Mouse (Mus musculus) layer of hippocampus, postnatal 14 days (tissue): Measurements from ENCODE around the gene Itgb7. TPM values are rescaled to one million over a fixed set of nuclear protein-coding genes. Genes with fewer than 3 reads are reported as not detected.

Experiments
- DNase-seq, 2 experiments: peaks; one replicate each; pipeline ENCODE4 v3.0.0; 2021 to 2022; ENCODE audit warnings: low spot score in 2 of 2, mixed read lengths in 1 of 2
- long read RNA-seq, 2 experiments: library from polyadenylated mRNA; stranded (forward); transcript quantifications; one replicate each; pipeline ENCODE4 v2.0.0; 2021
- total RNA-seq, 2 experiments: library from RNA; stranded (reverse); gene quantifications; 2 replicates each; pipeline ENCODE4 v1.2.3; 2021

Gene Itgb7
- total RNA-seq, result 1 to 10 TPM; 2.1 to 4.2 TPM
- long read RNA-seq, experiment 1, partial matches to known transcripts, result 1 of 3 reads
- long read RNA-seq, experiment 1, other reads (novel, unspliced or antisense), result 2 of 3 reads
- long read RNA-seq, experiment 2, partial matches to known transcripts, result 5 of 5 reads
- long read RNA-seq, experiment 2, other reads (novel, unspliced or antisense), result 0 of 5 reads

GRCm38 (mm10) chr15:102231748-102232147, at the start of gene Itgb7:
Gene Itgb7 (minus strand): TSS chr15:102231944.
- DNase-seq, result no peak

DNA sequence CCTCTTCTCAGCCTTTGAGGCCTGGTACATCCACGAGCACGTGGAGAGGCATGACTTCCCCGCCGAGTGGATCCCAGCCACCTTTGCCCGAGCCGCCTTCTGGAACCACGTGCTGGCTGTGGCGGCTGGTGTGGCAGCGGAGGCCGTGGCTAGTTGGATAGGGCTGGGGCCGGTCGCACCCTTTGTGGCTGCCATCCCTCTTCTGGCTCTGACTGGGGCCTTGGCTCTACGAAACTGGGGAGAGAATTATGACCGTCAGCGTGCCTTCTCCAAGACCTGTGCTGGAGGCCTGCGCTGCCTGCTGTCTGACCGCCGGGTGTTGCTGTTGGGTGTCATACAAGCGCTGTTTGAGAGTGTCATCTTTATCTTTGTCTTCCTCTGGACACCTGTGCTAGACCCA, 48.9 kb upstream of the Itgb7 start:
- no peak for DNase-seq

DNA sequence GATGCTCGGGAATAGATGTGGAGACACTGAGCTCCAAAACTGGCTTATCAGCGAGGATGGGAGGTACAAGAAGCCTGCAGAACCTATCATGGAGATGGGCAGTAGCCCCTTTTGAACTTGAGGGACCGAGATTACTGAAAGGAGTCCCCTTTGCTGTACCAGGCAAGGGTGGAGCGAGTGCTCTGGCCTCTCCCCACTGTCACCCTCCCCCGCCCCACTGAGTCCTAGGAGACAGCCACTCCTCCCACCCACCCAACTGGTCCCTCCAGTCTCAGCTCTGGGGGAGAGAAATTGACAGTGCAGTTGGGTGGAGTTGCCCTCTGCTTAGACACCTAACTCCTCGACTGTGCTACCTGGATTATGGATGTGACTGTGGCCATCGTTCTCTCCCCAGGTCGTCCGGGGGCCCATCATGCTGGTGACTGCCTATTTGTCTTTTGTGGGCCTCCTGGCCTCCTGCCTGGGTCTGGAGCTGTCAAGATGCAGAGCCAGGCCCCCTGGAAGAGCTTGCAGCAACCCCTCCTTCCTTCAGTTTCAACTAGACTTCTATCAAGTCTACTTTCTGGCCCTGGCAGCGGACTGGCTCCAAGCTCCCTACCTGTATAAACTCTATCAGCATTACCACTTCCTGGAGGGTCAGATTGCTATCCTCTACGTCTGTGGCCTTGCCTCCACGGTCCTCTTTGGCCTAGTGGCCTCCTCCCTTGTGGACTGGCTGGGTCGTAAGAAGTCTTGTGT, 48.2 kb upstream of the Itgb7 start:
- no peak for DNase-seq

DNA sequence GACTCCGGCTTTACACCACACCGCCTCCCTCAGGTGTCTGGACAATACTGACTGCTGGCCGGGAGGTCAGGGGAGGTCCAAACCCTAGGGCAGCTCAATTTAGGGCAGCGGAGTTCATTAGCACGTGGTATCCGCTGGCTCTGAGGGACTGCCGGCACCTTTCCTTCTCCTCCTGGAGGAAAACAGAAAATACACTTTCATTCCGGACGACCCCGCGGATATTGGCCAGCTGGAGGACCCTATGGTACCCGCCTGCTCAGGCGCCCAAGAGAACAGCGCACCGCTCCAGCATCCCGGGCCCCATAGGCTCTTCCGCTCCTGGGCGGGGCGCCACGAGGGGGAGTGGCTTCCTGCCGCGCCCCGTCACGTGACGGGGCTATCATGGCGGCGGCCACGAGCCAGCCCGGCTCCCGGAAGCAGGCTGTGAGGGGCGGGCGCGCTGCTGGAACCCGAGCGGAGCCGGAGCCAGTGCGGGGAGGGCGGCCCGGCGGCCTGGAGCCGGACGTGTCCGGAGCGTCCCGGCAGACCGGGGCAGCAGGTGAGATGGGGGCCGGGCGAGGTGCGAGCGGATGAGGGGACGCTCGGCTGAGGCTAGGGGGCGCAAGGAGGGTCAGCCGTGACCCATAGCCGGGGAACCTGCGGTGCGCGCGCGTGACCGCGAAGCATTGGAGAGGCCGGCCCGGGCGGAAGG, 47.5 kb upstream of the Itgb7 start, which contains the start of gene Mfsd5:
Gene Mfsd5 (plus strand): TSS at position 363 of the 691 bp plus-strand sequence.
- peak; percentile 85 to 86 for DNase-seq

GRCm38 (mm10) chr15:102278726-102279091, 47.0 kb upstream of the Itgb7 start:
- DNase-seq, result no peak

DNA sequence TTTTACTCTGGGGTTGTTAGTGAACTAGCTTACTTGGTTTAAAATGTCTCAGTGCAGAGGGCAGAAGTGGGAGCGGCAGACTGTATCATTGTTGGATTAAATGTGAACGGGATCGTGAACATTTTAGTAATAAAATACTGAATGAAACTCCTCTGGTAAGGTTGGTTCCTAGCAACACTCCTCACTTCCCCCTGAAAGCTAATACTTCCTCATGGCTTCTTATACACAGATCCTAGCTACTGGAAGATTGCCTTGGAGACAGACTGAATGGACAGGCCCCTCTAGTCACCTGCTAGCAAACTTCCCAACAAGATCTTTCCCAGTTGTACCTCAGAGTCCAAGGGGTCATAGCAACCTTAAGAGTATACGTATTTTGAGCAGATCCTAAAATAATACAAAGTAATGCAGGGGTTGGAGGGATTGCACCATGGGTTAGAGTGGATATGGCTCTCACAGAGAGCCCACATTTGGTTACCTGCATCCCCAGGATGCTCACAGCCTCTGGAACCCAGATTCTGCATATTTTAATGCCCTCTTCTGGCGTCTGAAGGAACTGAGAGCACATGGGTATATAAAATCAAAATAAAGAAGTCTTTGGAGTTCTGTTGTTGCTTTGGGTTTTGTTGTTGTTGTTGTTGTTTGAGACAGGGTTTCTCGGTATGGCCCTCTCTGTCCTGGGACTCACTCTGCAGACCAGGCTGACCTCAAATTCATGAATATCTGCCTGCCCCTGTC, 42.4 kb upstream of the Itgb7 start:
- DNase-seq, result no peak

GRCm38 (mm10) chr15:102271441-102271840, 39.7 kb upstream of the Itgb7 start:
- DNase-seq, result no peak

- DNase-seq, result no peak
Observed at GRCm38 (mm10) chr15:102270274-102270960, 38.7 kb upstream of the Itgb7 start, which contains the start of gene Gm9918. Gene Gm9918 (plus strand): TSS chr15:102270563.

DNA sequence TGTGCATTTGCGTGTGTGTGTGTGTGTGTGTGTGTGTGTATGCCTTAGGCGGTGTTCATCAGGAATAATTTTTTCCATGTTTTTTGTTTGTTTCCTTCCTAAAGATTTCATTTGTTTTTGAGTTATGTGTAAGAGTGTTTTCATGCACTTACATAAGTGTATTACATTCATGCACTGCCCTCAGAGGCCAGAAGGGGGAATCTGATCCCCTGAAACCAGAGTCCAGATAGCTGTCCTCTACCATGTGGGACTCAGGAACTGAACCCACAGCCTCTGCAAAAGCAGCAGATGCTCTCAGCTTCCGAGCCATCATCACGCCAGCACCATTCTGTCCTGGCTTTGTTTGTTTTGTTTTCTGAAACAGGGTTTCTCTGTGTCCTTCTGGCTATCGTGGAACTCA, 33.8 kb upstream of the Itgb7 start:
- DNase-seq, result no peak

GRCm38 (mm10) chr15:102263037-102263436, 31.3 kb upstream of the Itgb7 start:
- no peak for DNase-seq

DNA sequence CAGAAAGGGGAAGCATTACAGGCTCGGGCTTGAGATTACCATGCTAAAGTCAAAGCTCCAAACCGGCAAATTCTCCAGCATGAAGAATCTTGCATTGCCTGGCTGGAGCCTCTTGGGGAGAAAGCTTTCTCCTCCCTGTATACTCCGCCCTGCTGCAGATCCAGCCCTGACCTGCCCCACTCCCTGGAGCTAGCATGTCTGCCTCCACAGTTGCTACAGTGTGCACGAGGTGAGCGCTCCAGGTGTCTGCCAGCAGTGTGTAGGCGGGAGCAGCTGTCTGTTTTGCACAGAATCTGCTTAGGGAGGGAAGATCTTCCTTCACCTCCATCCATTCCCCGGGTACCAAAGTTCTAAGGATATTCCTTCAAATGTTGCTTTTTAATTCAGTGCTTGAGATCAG, 30.8 kb upstream of the Itgb7 start:
- DNase-seq, result no peak

DNA sequence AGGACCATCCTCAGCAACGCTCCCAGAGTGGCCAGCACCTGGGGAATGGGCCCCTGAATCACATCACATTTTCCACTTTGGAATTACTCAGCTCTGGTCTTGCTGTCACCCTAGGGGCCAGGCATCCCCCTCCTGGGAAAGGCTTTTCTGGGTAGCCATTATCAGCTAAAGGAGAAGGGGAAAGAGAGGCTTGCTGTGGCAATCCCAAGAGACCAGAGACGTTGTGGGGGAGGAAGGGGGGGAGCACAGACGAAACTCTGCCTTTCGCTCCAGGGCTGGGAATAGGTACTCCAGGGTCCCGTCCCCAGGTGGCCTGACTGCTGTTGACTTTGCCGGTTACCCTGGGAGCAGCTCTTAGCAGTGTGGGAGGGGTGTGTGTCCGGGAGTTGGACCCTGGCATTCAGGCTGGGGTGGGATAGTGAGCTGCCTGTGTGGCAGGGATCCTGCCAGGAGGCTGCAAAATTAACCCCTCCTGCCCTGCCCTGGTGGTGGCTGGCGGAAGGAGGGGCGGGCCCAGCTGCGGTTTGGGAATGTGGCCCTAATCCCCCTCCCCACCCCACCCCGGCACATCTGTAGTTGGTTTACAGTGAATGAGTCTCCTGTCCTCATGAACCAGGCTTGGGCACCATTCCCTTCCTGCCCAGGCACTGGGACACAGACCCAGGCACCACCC, 27.0 kb upstream of the Itgb7 start:
- DNase-seq, result no peak

DNA sequence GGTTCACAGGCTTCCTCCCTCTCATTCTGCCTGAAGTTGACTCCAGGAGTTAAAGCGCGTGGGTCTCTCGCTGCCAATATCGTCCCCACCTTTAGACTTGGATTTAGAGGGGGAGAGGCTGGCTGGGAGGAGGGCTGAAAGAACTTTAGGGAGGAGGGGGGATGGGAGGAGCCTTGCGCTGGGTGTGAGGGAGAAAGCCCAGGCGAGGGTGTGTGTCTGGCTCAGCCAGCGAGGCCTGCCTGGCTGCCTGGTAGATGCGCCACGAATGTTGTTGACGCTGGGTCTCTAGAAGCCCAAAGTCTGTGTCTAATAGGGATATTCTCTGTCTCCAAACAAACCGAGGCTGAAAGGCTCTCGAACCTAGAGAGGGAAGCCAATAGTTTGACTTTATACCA, 26.3 kb upstream of the Itgb7 start:
- DNase-seq, result no peak

DNA sequence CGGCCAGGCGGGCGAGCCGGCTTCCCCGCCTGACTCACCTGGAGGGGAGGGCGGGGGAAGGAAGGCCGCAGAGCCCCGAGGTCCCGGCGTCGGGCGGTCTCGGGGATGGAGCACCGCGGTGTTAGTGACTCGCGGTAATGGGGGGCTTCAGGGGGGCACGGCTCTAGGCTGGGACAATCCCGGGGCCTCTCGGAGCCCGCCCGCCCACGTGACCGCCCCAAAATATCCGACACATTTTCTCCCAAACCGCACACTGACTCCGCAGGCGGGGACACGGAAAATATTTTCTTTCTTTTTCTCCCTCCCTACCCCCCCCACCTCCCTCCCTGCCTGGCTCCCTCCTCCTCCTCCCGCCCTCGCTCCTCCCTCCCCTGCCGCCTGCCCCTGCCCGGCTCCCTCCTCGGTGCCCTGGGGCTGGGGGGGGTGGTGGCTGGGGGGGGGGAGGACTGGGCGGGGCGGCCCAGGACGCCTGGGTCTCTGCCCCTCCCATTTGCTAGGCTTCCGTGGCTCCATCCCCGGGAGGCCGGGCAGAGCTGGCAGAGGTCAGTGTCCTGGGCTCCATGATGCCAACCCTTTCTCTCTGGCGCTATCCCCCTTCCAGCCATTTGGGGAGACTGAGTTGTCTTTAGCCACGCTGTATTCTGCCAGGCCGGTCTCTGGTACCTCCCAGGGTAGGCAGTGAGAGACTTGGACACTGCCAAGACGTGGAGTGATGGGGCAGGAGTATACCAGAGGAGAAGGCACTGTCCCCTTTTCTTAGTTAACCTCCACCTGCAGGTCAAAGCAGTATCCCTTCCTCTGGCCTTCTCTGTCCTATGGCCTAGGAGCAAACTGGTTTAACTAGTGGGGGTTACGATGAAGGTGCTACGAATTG, 25.7 kb upstream of the Itgb7 start, which contains the start of gene Rarg:
Gene Rarg (minus strand): TSS at position 316 of the 874 bp plus-strand sequence.
- no peak for DNase-seq

GRCm38 (mm10) chr15:102256431-102257201, 24.9 kb upstream of the Itgb7 start:
- DNase-seq, result no peak

GRCm38 (mm10) chr15:102255547-102256255, 24.0 kb upstream of the Itgb7 start:
- no peak for DNase-seq

DNA sequence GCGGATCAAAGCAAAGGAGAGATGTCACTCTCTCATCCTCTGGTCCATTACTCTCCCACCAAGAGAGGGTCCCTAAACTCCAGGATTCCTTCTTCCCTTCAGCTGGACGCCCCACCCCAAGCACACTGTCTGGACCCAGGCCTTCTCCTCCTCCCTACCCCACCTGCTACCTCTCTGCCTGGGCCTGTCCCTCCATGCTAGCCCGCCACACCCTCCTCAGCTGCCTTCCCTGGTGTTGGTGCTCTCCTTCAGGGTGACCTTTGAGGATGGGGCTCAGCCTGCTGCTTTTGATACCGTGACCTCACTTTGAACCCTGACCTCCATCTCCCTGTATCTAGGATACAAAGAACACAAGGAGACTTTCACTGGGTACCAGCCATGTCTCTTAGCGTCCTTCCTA, 18.8 kb upstream of the Itgb7 start:
- no peak for DNase-seq

DNA sequence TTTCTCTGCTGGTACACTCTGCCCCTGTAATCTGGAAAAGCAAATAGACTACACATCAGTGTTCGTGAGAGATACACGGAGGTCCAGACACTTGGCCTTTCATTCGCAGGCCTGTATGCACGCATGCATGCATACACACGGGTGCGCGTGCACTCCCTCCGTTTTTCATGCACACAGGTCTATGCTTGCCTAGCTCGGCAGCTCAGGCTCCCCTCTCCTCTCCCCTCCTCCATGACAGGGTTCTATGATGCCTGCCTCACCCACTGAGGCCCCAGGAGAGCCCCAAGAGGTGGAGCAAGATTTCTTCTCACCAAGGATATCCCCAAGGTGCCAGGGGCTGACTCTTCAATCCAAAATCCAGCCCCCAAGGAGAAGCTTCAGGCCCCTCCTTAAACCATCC, 18.2 kb upstream of the Itgb7 start:
- DNase-seq, result no peak
